Mouse (Mus musculus): ENCODE data around the gene Fam98a. TPM values are rescaled to one million over a fixed set of nuclear protein-coding genes. Genes with fewer than 3 reads are reported as not detected.

Fam98a gene
- polyA plus RNA-seq, 1 experiment from 2014 or later = 27.4 TPM

DNA sequence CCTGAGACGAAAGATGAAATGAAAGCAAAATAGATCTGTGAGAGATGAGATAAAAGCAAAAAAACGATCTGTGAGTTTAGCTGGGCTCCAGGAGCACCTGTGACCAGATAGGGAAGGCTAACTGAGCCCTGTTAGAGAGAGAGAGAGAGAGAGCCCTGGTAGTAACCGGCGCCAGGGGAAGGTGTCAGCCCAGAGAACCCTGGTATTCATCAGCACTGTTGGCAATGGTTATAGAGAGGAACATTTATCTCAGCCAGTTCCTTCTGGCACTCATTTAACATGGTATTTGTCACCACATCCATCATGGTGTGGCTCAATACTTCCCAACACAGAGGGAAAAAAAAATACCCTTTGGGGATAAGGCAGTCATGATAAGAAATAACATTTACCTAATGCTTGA is 35.2 kb downstream of the Fam98a start:
- Histone ChIP-seq H3K27me3 (ENCODE audit: poor library complexity, severe bottlenecking) (no peaks in the 10 kb centered on the region), H3K4me1 (peaks cover 8% of the 10 kb centered on the region), H3K36me3 (replicated peaks) (no peaks in the 10 kb centered on the region), H3K27ac (no peak overlapping the region), H3K9me3 (no peaks in the 10 kb centered on the region), H3K4me3 (no peak overlapping the region)
- WGBS = 83% methylated on average over 4 of the region's 4 CpGs
- no peak for DNase-seq (ENCODE audit: extremely low spot score, low spot score)

DNA sequence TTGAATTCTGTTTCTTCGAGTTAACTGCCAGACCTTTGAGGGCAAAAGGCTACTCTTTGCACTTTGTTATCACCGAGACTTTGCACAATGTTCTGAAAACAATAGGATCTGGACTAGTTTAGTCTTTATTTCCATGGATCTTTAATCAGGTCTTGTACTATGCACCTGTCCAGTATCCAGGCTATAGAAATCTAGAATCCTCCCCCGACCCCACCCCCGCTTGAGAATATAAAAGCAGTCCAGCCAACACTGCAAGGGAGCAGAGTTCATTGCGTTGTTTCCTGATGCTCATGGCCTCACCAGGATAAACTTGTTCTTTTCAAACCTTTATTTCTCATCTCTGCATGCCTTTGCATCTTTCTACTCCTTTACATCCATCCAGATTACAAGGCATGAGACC is 42.5 kb downstream of the Fam98a start:
- Histone ChIP-seq H3K36me3 (replicated peaks) (no peaks in the 10 kb centered on the region), H3K4me1 (no peaks in the 10 kb centered on the region), H3K27me3 (ENCODE audit: poor library complexity, severe bottlenecking) (no peaks in the 10 kb centered on the region), H3K27ac (no peak overlapping the region), H3K4me3 (no peak overlapping the region), H3K9me3 (no peaks in the 10 kb centered on the region)
- DNase-seq (ENCODE audit: extremely low spot score, low spot score) = no peak
- WGBS = 92% methylated on average over 5 of the region's 5 CpGs

DNA sequence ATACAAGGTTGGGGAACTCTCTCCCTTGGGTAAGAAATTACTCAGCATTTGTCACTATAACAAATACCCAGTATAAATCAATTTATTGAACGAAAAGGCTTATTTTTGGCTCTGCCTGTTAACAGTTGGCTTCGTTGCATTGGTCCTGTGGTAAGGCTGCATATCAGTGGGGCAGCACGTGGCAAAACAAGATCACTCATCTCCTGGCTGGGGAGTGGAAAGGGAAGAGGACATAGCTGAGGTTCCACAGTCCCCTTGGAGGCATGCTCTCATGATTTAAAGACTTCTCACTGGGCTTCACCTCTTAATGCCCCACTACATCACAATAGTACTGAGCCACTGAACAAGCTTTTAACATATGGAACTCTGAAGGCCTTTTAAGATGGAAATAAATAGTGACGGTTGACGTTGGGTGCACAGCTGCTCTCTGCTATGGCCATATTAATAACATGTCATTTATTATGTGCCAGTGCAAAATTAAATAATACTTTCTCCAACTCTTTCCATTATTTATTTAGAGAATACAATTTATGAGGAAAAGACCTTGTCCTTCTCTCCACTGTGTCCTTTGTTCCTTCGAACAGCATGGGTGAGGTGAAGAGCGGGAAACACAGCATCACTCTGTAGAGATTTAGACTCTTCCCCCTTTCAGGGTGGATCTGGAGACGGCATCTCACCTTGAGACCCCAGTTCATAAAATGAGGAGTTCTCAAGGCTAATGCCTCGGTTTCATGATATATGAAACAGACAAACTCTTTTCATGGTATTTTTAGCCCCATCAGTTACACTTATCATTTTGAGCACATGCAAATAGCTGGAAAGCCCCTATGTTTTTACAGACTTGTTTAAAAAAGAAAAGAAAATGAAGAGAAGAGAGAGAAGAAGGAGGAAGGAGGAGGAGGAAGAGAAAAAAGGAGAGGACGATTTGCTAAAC is 44.8 kb downstream of the Fam98a start:
- no peak overlapping the region for H3K4me3 ChIP-seq
- no peaks in the 10 kb centered on the region for H3K9me3 ChIP-seq
- WGBS = 89% methylated on average over 10 of the region's 10 CpGs
- no peak overlapping the region for H3K27ac ChIP-seq
- DNase-seq (ENCODE audit: extremely low spot score, low spot score) = no peak
- H3K36me3 ChIP-seq (replicated peaks) = no peaks in the 10 kb centered on the region
- H3K27me3 ChIP-seq (ENCODE audit: poor library complexity, severe bottlenecking) = no peaks in the 10 kb centered on the region
- no peaks in the 10 kb centered on the region for H3K4me1 ChIP-seq

DNA sequence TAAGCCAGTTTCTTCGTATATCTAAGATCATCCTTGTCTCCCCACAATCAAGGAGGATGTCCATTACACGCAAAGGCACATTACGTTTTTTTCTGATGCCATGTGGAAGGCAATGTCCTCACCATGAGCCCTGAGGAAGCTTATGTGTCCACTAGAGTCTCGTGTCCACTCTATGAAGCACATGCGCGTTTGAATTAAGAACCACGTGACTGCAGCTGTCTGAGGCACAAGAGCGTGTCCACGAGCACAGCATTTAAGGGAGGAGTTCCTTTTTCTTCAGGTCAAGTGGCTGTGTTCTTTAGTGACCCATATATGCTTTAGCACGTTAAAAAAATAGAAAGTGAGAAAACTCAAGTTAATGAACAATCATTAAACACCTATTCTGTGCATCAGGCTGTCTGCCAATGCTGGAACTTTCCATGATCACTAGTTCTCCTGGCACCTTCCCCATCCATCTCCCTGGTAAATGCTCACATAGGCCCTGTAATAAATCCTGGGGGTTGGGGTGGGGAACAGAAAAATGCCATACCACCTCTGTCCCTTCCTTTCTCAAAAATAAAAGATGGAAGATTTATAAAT is 45.6 kb downstream of the Fam98a start:
- H3K9me3 ChIP-seq = no peaks in the 10 kb centered on the region
- 89% methylated on average over 10 of the region's 10 CpGs for WGBS
- no peaks in the 10 kb centered on the region for H3K36me3 ChIP-seq (replicated peaks)
- no peak overlapping the region for H3K27ac ChIP-seq
- no peak for DNase-seq (ENCODE audit: extremely low spot score, low spot score)
- no peaks in the 10 kb centered on the region for H3K4me1 ChIP-seq
- no peak overlapping the region for H3K4me3 ChIP-seq
- no peaks in the 10 kb centered on the region for H3K27me3 ChIP-seq (ENCODE audit: poor library complexity, severe bottlenecking)

DNA sequence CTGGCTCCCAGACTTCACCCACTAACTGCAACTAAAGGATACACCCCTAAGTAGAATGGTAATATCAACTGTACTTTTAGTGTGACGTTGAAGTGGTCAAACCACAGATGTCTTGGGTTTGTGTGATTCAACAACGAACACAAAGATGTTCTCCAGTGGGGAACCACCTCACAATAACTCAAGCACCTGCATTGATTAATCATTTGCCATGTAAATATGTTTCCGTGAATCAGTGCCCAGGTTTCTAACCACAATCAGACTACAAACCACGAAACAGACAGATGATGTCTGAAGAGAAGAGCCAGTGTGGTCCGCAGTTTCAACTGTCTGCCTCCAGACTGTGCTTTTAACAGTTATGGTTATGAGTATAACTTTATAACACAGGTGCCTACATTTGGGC is 46.7 kb downstream of the Fam98a start:
- DNase-seq (ENCODE audit: extremely low spot score, low spot score) = no peak
- WGBS = 95% methylated on average over 5 of the region's 5 CpGs

DNA sequence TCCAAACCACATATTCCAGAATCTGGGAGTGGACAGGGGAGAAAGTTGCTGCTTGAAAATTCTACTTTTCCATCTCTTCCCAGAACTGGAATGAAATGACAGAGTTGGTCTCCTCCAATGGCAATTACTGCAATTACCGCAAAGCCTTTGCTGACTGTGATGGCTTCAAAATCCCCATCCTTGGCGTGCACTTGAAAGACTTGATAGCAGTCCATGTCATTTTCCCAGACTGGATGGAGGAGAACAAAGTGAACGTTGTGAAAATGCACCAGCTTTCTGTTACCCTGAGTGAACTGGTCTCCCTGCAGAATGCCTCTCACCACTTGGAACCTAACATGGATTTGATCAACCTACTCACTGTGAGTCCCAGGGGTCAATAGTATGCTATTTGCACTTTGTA is 48.7 kb downstream of the Fam98a start:
- Histone ChIP-seq H3K4me1 (no peaks in the 10 kb centered on the region), H3K27me3 (ENCODE audit: poor library complexity, severe bottlenecking) (no peaks in the 10 kb centered on the region), H3K9me3 (no peaks in the 10 kb centered on the region), H3K4me3 (no peak overlapping the region), H3K27ac (no peak overlapping the region), H3K36me3 (replicated peaks) (no peaks in the 10 kb centered on the region)
- DNase-seq (ENCODE audit: extremely low spot score, low spot score) = no peak
- WGBS = 87% methylated on average over 3 of the region's 3 CpGs

More for the DNA sequence above, 46.7 kb downstream of the Fam98a start:
- no peaks in the 10 kb centered on the region for H3K36me3 ChIP-seq (replicated peaks)
- no peaks in the 10 kb centered on the region for H3K9me3 ChIP-seq
- no peaks in the 10 kb centered on the region for H3K27me3 ChIP-seq (ENCODE audit: poor library complexity, severe bottlenecking)
- no peak overlapping the region for H3K27ac ChIP-seq
- no peaks in the 10 kb centered on the region for H3K4me1 ChIP-seq
- H3K4me3 ChIP-seq = no peak overlapping the region

DNA sequence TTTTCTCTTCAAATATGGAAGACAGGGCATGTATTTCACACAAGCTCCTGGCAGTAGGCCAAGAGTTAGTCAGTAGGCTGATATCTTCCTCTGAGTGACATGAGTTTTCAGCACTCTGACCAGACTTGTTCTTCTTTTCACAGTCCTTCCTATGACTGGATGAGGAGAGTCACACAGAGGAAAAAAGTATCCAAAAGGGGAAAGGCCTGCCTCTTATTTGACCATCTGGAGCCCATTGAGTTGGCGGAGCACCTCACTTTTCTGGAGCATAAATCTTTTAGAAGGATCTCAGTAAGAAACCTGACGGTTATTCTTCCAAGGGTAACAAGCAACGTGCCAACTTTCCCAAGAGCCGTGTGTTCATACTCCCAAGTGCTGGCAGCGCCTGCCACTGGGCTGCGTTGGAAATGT is 53.5 kb downstream of the Fam98a start:
- H3K36me3 ChIP-seq (replicated peaks) = no peaks in the 10 kb centered on the region
- WGBS = 93% methylated on average over 6 of the region's 6 CpGs
- no peaks in the 10 kb centered on the region for H3K27me3 ChIP-seq (ENCODE audit: poor library complexity, severe bottlenecking)
- no peaks in the 10 kb centered on the region for H3K4me1 ChIP-seq
- H3K4me3 ChIP-seq = no peak overlapping the region
- H3K27ac ChIP-seq = no peak overlapping the region
- no peak for DNase-seq (ENCODE audit: extremely low spot score, low spot score)
- H3K9me3 ChIP-seq = no peaks in the 10 kb centered on the region

DNA sequence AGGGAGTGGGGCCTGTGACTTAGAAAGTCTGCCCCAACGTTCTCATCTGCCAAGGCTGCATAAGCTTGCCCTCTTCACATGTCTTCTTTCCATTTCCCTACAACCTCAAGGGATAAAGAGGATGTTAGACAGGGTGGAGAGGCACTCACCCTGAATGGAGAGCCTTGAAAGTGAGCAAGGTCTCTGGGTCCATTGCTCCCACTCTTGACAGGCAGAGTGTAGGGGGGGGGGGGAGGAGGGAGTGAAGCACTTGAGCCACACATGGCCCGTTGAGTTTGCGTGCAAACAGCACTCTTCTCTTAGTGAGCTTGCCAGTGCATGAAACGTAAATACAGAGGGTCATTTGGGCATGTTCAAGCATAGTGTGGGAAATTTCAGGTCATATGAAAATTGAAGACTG is 56.5 kb downstream of the Fam98a start:
- Histone ChIP-seq H3K27me3 (ENCODE audit: poor library complexity, severe bottlenecking) (no peaks in the 10 kb centered on the region), H3K4me1 (no peaks in the 10 kb centered on the region), H3K9me3 (no peaks in the 10 kb centered on the region), H3K4me3 (no peak overlapping the region), H3K27ac (no peak overlapping the region), H3K36me3 (replicated peaks) (no peaks in the 10 kb centered on the region)
- WGBS = 89% methylated on average over 4 of the region's 4 CpGs
- no peak for DNase-seq (ENCODE audit: extremely low spot score, low spot score)

Other genes starting within 250 kb of the Fam98a start
- 5.5 and 6.6 TPM in 2 replicates for gene Rasgrp3, start 116.0 kb downstream of the Fam98a start, polyA plus RNA-seq (2016; fragmentation: Nextera tagmentation; extraction: Ambion mirVana)

Data from forebrain, embryonic 10.5 days (tissue).